Mouse (Mus musculus) kidney, adult 9 months (tissue): ENCODE data around the gene Aagab.

Experiments used
- DNase-seq: peaks from one replicate; pipeline ENCODE4 v3.0.0; 2022

Aagab gene

DNA sequence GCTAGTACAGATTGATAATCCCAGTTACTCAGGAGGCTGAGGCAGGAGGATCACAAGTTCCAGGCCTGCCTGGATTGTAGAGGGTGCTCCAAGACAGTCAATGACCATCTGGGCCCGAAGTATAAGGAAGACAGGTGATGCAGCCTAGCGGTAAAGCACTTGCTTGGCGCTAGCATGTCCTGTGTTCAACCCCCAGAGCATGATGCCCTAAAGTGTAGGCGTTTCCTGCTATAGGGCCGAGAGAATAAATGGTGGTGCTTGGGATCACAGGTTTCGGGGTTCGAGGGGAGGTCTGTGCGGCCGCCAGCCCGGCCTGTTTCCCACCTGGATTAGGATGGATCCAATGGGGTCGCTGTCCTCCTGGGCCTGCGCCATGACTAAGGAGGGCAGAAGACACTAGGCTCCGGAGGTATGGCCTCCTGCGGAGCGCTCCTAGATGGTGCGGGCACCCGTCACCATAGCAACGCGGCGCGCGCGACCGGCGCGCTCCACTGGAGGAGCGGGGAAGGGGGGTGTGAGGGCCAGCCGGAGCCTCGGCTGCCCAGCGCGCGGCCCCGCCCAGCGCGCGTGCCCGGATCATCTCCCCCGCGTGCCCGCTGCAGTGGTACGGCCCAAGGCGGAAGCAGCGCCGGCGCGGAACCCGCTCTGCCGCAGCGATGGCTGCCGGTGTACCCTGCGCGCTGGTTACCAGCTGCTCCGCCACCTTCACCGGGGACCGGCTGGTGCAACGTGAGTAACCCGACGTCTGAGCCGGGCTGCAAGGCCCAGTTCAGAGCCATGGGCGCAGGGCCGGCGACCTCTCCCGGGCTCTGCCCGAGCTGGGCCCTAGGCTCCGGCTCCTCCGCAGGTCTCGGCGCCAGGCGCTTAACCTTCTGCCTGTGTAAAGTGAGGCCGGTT, at the start of gene Aagab, which contains the start of gene Iqch:
Aagab (plus strand) TSS at position 618 of the 897 bp plus-strand sequence.
Iqch (minus strand) TSS at position 451 of the 897 bp plus-strand sequence.
- DNase-seq = peak; percentile 97

DNA sequence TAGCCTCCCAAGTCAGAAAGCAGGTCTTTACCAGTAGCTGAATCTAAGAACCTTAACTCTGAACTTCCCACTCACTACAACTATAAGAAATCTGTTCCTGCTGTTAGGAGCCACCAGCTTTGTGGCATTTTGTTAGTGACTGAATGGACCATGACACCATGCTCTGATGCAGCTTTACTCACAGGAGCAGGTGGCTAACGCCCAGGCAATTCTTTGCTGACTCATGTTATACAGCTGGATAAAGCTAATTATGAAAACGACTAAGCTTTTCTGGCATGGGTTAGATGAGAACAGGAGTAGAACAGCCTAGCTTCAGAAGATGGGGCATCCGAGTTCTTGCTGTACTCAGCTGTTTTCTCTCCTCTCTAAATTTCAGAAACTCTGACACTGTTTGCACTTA, 48.8 kb upstream of the Aagab start:
- no peak for DNase-seq

GRCm38 (mm10) chr9:63555460-63555990, 46.9 kb upstream of the Aagab start:
- no peak for DNase-seq

DNA sequence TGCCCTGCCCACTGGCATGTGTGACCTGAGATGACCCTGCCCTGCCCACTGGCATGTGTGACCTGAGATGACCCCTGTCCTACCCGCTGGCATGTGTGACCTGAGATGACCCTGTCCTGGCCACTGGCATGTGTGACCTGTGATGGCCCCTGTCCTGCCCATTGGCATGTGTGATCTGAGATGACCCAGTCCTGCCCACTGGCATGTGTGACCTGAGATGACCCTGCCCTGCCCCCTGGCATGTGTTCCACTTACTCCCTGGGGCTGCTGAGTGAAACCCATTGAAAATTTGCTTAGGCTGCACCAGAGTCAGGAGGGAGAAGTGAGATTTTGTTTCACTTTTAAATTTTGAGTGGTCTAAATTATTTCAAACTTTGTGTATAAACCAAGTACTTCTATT, 46.1 kb upstream of the Aagab start:
- no peak for DNase-seq

DNA sequence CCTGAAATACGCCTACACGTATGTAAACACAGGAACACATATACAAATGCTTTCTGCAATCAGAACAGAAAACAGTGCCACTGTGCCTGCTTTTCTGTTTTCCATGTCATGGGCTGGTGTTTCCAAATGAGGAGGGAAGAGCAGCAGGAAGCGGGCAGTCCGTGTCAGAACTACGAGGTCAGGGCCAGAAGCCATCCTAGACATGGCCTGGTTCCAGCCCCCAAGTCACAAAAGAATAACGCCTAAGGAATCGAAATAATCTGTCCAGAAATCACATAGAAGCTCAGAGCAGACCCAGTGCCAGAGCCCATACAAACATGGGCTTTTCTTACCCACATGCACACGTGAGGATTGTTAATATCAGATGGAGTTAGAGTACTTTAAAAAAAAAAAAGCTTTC, 45.5 kb upstream of the Aagab start:
- DNase-seq = no peak

GRCm38 (mm10) chr9:63561931-63562330, 40.5 kb upstream of the Aagab start:
- no peak for DNase-seq

DNA sequence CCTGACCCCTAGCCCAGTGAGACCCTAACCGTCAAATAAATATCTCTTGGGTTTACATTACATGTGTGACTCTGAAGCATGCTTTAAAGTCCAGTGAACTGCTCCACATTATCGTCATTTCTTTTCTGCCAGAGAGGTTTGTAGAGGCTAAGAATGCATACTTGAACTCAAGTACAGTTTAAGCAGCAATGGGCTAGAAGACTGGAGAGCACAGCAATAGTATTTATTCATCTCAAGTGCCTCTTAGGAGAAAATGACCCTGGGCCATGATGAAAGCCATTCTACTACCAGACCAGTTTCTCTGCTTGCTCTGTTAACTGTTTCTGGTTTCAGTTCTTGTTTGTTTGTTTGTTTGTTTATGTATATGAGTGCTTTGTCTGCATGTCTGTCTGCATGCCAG, 39.0 kb upstream of the Aagab start:
- DNase-seq = no peak

DNA sequence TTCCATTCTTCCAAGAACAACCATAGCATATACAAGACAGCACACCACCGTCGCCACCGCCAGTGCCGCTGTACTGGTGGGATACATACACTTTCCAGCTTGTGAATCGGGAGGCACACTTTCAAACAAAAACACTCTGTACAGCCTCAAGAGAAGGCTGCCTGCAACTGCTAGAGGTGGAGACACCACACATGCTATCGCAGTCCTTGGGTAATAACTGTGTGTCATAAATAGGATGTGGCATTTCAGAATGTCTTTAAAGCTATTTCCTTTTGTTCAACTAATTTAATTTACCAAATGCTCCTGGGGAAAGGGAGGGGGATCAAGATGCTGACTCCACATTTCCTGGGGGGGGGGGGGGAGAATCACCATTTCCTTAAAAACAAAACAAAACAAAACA, 34.1 kb upstream of the Aagab start:
- DNase-seq = no peak

DNA sequence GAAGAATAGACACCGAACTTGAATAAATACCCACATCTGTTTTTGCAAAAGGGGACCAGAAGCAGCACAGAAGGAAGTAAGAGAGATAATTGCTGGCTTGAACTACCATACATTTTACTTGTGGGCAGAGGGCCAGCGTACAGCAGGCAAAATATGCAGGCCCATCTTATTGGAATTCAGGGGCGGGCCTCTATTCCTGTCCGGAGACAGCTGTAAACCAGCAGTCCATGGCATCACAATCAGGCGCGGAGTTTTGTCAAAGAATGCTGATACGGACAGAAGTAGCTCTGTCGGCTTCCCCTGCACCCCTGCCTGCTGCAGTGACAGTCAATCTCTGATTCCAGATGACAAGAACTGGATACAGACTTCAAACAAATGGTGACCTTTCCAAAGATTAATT, 33.7 kb upstream of the Aagab start:
- no peak for DNase-seq

DNA sequence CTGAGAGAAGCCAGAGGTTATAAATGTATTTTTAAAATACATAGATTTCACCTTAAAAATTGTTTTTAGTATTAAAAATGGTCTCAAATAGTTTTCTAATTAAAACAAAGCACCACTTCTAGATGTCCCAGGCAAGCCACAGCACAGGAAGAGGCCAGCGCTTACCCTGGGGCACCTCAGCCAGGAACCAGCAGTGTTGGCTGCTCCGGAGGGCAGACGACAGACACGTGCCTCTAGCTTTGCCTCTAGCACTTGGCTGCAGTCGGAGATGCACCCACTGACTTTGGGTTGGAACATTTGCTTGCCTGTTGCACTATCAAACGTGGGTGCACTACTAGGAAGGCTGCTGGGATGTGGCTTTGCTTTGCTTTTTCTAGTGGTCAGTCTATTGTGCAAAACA, 30.6 kb upstream of the Aagab start:
- no peak for DNase-seq

DNA sequence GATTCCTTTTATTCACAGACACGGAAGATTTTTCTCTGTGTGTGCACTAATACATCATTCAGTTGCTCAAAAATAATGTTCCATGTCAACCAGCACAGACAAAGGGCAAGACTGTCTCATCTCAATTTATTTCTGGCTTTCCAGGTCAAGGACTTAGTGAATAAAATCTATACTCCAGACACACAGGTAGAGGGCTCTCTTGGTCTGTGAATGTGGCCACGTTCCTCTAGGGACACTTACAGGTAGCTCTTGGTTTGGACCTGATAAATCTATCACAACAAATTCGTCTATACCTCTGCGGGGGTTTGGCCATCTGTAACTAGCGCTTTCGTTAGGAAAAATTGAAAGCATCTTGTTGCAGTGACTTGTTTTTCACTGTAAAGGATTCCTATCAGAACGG, 29.6 kb upstream of the Aagab start:
- no peak for DNase-seq

- DNase-seq = no peak
Measured at GRCm38 (mm10) chr9:63577469-63577868, 25.0 kb upstream of the Aagab start.

DNA sequence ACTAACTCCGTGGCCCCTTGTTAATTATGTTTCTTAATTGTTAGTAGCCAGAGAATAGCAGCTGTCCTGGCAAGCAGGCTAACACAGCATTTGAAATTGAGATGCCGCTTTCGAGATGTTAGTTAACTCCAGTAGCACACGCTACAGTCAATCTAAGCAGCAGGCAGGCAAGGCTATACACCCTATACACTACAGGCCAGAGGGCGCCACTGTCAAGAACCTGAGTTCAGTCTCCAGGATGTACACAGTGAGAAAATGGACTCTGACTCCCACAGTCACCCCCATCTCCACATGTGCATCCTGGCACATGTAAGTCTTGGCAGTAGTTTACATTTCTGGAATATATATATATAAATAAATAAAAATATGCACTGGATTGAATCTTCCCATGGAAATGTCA, 22.8 kb upstream of the Aagab start:
- no peak for DNase-seq

GRCm38 (mm10) chr9:63580046-63580445, 22.4 kb upstream of the Aagab start:
- no peak for DNase-seq

- DNase-seq = no peak
Measured at GRCm38 (mm10) chr9:63581778-63582177, 20.7 kb upstream of the Aagab start.

DNA sequence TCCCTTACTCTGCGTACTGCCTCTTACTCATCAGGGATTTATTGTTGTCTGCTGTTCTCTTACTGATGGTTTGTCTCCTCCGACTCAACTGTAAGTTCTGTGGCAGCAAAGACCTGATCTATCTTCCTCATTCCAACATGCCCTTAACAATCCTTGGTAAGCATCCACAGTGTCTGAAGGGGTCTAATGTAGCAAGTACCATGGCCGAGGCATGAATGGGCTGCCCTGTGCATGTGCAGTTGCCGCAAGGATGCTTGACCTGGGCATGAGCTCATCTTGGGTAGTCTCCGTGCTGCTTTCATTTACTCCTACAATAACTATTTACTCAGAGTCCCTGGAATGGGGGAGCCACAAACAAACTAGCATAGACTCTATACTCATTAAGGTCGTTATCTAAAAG, 17.2 kb upstream of the Aagab start:
- DNase-seq = no peak

- DNase-seq = no peak
Measured at GRCm38 (mm10) chr9:63589209-63589608, 13.3 kb upstream of the Aagab start.

DNA sequence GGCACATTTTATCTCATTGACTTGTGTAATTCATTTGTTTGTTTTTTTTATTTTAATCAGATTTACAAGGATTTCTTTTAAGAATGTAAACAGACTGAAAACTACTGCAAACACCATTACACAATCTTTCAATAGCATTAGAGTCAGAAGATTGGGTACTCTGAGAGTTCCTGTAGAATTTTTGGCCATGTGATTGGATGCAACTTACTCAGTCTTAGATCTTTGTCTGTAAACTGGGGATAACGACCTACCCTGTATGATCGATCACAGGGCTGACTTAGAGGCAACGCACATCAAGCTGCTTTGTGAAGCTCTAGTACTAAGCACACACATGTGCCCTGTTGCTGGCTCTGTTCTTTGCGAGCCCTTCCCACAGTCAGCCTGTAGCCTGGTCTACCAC, 11.9 kb upstream of the Aagab start:
- no peak for DNase-seq

- no peak for DNase-seq
Measured at GRCm38 (mm10) chr9:63591661-63592256, 10.7 kb upstream of the Aagab start.

- DNase-seq = peak; percentile 20
Measured at GRCm38 (mm10) chr9:63595032-63595431, 7.4 kb upstream of the Aagab start.

GRCm38 (mm10) chr9:63595652-63596051, 6.8 kb upstream of the Aagab start:
- DNase-seq = no peak

GRCm38 (mm10) chr9:63596660-63597059, 5.8 kb upstream of the Aagab start:
- peak; percentile 78 for DNase-seq

GRCm38 (mm10) chr9:63603849-63604248, 1.4 kb downstream of the Aagab start:
- peak; percentile 42 for DNase-seq

DNA sequence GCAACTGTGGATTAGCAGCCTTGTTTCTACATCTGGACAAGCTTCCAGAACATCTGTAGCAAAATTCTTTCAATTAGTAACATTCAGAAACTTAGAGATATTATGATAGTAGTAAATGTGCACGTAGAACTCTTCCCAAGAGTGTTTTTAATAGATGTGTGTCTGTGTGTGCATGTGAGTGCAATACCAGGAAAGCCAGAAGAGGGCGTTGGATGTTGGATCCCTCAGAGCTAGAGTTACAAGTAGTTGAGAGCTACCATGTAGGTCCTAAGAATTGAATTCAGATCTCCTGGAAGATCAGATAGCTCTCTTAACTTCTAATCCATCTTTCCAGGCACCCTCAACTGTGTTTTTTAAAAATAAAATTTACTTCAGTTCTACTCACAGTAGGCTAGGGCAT, 4.1 kb downstream of the Aagab start:
- DNase-seq = no peak
